Mouse (Mus musculus): ENCODE results near the gene Capn3. TPM values are rescaled to one million over a fixed set of nuclear protein-coding genes. Genes with fewer than 3 reads are reported as not detected.

Gene Capn3
- 0.59 and 1.2 TPM in 2 replicates for polyA plus RNA-seq (2014; fragmentation: Nextera tagmentation; extraction: Ambion mirVana)

DNA sequence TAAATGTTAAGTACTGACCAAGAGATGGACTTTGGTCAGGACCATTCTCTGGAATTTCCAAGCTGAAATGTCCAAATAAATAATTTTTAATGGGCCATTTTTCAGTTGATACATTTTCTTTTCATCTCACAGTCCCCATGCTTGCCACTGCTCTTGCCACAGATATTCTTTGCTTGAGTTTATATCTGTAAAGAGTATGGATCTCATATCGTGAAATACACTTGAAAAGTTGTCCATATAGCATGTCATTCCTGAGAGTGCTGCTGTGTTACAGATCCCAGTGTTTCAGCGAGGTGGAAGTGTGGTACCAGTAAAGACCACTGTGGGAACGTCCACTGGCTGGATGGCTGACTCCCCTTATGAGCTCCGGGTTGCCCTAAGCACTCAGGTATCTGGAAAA lies at the start of gene Capn3:
TSS of gene Capn3 (plus strand) at position 301 of the 400 bp plus-strand sequence.
- no peaks in the 10 kb centered on the region for H3K27me3 ChIP-seq (ENCODE audit: control insufficient read depth, insufficient read depth, low read length)
- H3K36me3 ChIP-seq (ENCODE audit: control insufficient read depth, insufficient read depth, low read length): no peaks in the 10 kb centered on the region
- H3K27ac ChIP-seq (ENCODE audit: low read depth, low read length): no peak within 1 kb of the TSS
- H3K9me3 ChIP-seq (ENCODE audit: control insufficient read depth, low read length): no peaks in the 10 kb centered on the region
- H3K4me3 ChIP-seq (ENCODE audit: low read depth, low read length): no peak within 1 kb of the TSS
- H3K9ac ChIP-seq (replicated peaks; ENCODE audit: low read depth, low read length): no peak within 1 kb of the TSS
- 75% methylated on average over 4 of the region's 4 CpGs for WGBS
- H3K4me1 ChIP-seq (ENCODE audit: control insufficient read depth, insufficient read depth, low read length): no peaks in the 10 kb centered on the region
- ATAC-seq (ENCODE audit: low read depth): no peak
- no peak within 1 kb of the TSS for H3K4me2 ChIP-seq (ENCODE audit: low read depth, low read length)

DNA sequence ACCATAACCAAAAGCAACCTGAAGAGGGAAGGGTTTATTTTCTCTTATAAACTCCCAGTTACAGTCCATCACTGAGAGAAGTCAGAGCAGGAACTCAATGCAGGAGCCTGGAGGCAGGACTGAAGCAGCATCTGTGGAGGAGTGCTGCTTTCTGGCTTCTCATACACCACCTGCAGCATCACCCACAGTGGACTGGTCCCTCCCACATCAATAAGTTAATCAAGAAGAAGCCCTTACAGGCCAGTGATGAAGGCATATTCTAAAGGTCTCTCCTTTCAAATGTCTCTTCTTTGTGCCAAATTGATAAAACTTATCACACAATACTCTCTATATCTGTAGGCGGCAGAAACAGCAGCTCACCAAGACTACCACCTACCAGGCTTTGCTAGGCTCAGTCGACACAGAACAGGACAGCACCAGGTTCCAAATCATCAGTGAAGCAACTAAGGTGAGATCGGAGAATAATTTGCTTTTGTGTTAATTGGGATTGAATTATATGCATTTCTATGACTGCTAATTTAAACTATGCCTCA lies 44.7 kb upstream of the Capn3 start:
- 93% methylated on average over 3 of the region's 3 CpGs for WGBS
- Histone ChIP-seq H3K4me2 (ENCODE audit: low read depth, low read length) (no peak overlapping the region), H3K4me1 (ENCODE audit: control insufficient read depth, insufficient read depth, low read length) (no peaks in the 10 kb centered on the region), H3K9me3 (ENCODE audit: control insufficient read depth, low read length) (no peaks in the 10 kb centered on the region), H3K4me3 (ENCODE audit: low read depth, low read length) (no peak overlapping the region), H3K36me3 (ENCODE audit: control insufficient read depth, insufficient read depth, low read length) (no peaks in the 10 kb centered on the region), H3K27ac (ENCODE audit: low read depth, low read length) (no peak overlapping the region), H3K9ac (replicated peaks; ENCODE audit: low read depth, low read length) (no peak overlapping the region), H3K27me3 (ENCODE audit: control insufficient read depth, insufficient read depth, low read length) (no peaks in the 10 kb centered on the region)
- ATAC-seq (ENCODE audit: low read depth): no peak

DNA sequence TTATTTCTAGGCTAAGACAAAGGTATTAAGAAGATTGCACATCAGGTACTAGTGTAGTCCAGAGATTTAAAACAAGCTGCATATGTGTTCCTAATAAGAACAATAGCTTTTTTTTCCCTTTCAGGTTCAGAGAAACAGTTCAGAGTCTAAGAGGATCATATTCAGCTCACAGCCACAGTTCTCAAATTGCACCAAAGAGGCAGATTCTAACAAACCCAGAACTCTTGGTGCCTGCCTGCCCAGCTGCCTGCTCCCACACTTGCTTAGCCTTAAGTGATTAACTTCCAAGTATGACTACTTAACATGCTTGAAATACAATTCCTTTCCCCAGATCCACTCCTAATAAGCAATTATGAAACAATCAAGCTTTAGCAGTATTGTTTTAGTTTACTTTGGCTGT lies 41.7 kb upstream of the Capn3 start:
- H3K9ac ChIP-seq (replicated peaks; ENCODE audit: low read depth, low read length): no peak overlapping the region
- no peaks in the 10 kb centered on the region for H3K4me1 ChIP-seq (ENCODE audit: control insufficient read depth, insufficient read depth, low read length)
- H3K4me2 ChIP-seq (ENCODE audit: low read depth, low read length): no peak overlapping the region
- no peak overlapping the region for H3K27ac ChIP-seq (ENCODE audit: low read depth, low read length)
- no peaks in the 10 kb centered on the region for H3K36me3 ChIP-seq (ENCODE audit: control insufficient read depth, insufficient read depth, low read length)
- no peaks in the 10 kb centered on the region for H3K27me3 ChIP-seq (ENCODE audit: control insufficient read depth, insufficient read depth, low read length)
- no peak for ATAC-seq (ENCODE audit: low read depth)
- no peaks in the 10 kb centered on the region for H3K9me3 ChIP-seq (ENCODE audit: control insufficient read depth, low read length)
- H3K4me3 ChIP-seq (ENCODE audit: low read depth, low read length): no peak overlapping the region

DNA sequence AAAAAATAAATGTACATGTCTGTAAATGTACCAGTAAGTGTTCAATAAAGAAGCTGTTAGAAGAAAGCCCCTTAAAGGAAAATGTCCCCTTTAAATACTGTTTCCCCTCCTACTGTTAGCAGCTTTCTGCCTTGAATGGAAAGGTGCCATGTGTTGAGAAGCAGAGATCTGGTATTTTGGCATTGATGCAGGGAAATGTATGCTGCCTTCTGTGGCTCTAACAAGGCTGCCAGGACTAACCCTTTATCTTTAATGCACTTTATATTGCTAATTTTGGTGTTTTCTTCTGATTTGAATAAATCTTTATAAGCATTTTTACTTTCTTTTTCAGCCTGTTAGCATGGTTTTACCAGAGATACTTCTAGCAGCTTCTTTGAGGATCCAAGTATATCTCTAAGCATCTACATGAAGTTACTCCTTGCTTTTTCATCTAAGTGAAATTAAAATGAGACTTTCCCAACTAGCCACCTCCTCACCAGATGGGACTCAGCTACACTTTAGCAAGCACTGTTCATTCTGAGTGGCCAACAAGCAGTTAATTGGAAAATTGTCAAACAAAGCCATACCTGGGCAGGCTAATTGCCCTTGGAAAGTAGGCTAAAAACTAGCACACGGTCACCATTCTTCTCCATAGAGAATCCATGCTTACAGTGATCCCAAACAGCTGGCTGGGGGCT lies 40.9 kb upstream of the Capn3 start:
- no peaks in the 10 kb centered on the region for H3K27me3 ChIP-seq (ENCODE audit: control insufficient read depth, insufficient read depth, low read length)
- WGBS: 69% methylated on average over 1 of the region's 1 CpGs
- no peak overlapping the region for H3K4me2 ChIP-seq (ENCODE audit: low read depth, low read length)
- H3K36me3 ChIP-seq (ENCODE audit: control insufficient read depth, insufficient read depth, low read length): no peaks in the 10 kb centered on the region
- ATAC-seq (ENCODE audit: low read depth): no peak
- no peak overlapping the region for H3K9ac ChIP-seq (replicated peaks; ENCODE audit: low read depth, low read length)
- no peaks in the 10 kb centered on the region for H3K4me1 ChIP-seq (ENCODE audit: control insufficient read depth, insufficient read depth, low read length)
- no peak overlapping the region for H3K27ac ChIP-seq (ENCODE audit: low read depth, low read length)
- no peak overlapping the region for H3K4me3 ChIP-seq (ENCODE audit: low read depth, low read length)
- no peaks in the 10 kb centered on the region for H3K9me3 ChIP-seq (ENCODE audit: control insufficient read depth, low read length)

DNA sequence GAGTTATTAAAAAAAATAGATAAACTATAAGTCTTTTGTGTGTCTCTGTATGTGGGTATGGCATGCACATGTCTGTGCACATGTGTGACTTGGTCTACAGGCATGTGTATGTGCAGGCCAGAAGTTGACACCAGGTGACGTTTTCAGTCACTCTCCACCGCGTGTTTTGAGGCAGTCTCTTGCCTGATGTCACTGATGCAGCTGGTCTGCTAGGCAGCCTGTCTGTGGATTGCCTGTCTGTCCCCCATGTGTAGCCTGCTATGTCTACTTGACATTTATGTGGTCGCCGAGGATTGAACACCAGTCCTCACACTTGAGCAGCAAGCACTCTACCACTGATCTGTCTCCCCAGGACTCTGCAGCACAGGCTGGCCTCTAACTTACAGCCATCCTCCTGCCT lies 31.4 kb upstream of the Capn3 start:
- Histone ChIP-seq H3K4me2 (ENCODE audit: low read depth, low read length) (no peak overlapping the region), H3K27me3 (ENCODE audit: control insufficient read depth, insufficient read depth, low read length) (no peaks in the 10 kb centered on the region), H3K9ac (replicated peaks; ENCODE audit: low read depth, low read length) (no peak overlapping the region), H3K4me3 (ENCODE audit: low read depth, low read length) (no peak overlapping the region), H3K27ac (ENCODE audit: low read depth, low read length) (no peak overlapping the region), H3K36me3 (ENCODE audit: control insufficient read depth, insufficient read depth, low read length) (no peaks in the 10 kb centered on the region), H3K9me3 (ENCODE audit: control insufficient read depth, low read length) (no peaks in the 10 kb centered on the region), H3K4me1 (ENCODE audit: control insufficient read depth, insufficient read depth, low read length) (no peaks in the 10 kb centered on the region)
- 86% methylated on average over 5 of the region's 5 CpGs for WGBS
- ATAC-seq (ENCODE audit: low read depth): no peak

DNA sequence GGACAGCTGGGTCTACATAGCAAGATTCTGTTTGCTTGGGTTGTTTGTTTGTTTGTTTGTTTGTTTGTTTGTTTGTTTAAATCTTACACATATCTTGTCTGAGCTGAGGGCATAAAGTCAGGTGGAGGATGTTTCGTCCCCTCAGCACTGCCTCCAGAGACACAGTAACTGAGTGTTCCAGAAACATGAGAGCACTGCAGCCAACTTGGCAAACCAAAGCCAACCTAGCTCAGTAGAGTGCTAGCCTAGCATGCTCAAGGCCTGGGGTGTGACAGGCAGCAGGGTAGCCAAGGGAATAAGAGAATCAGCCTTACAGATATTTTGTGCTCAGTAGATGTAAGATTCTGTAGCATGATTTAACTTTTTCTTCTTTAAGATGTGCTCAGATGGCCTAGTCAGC lies 11.3 kb upstream of the Capn3 start:
- Histone ChIP-seq H3K9me3 (ENCODE audit: control insufficient read depth, low read length) (no peaks in the 10 kb centered on the region), H3K27me3 (ENCODE audit: control insufficient read depth, insufficient read depth, low read length) (no peaks in the 10 kb centered on the region), H3K27ac (ENCODE audit: low read depth, low read length) (no peak overlapping the region), H3K9ac (replicated peaks; ENCODE audit: low read depth, low read length) (no peak overlapping the region), H3K4me2 (ENCODE audit: low read depth, low read length) (no peak overlapping the region), H3K4me3 (ENCODE audit: low read depth, low read length) (no peak overlapping the region), H3K36me3 (ENCODE audit: control insufficient read depth, insufficient read depth, low read length) (no peaks in the 10 kb centered on the region), H3K4me1 (ENCODE audit: control insufficient read depth, insufficient read depth, low read length) (no peaks in the 10 kb centered on the region)
- no peak for ATAC-seq (ENCODE audit: low read depth)
- WGBS: 90% methylated on average over 1 of the region's 1 CpGs

DNA sequence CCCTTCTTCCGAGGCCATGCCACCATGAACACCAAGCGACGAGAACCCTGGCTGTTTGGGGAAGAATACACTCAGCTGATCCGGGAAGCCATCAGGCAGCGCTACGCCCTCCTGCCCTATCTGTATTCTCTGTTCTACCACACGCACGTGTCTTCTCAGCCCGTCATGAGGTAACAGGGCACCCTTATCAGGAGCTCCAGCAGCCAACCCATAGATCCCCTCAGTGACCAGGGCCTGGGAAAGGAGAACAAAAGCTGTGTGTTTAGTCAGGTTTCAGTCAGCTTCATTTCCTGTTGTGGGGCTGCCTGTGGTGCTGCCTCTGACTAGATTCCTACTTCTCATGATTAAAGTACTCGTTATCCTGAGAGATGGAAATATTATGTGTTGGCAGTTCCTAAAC lies 9.4 kb upstream of the Capn3 start:
- H3K4me1 ChIP-seq (ENCODE audit: control insufficient read depth, insufficient read depth, low read length): no peaks in the 10 kb centered on the region
- no peak for ATAC-seq (ENCODE audit: low read depth)
- no peaks in the 10 kb centered on the region for H3K27me3 ChIP-seq (ENCODE audit: control insufficient read depth, insufficient read depth, low read length)
- no peak overlapping the region for H3K27ac ChIP-seq (ENCODE audit: low read depth, low read length)
- H3K4me3 ChIP-seq (ENCODE audit: low read depth, low read length): no peak overlapping the region
- WGBS: 87% methylated on average over 10 of the region's 10 CpGs
- H3K9me3 ChIP-seq (ENCODE audit: control insufficient read depth, low read length): no peaks in the 10 kb centered on the region
- H3K4me2 ChIP-seq (ENCODE audit: low read depth, low read length): no peak overlapping the region
- no peak overlapping the region for H3K9ac ChIP-seq (replicated peaks; ENCODE audit: low read depth, low read length)
- no peaks in the 10 kb centered on the region for H3K36me3 ChIP-seq (ENCODE audit: control insufficient read depth, insufficient read depth, low read length)

DNA sequence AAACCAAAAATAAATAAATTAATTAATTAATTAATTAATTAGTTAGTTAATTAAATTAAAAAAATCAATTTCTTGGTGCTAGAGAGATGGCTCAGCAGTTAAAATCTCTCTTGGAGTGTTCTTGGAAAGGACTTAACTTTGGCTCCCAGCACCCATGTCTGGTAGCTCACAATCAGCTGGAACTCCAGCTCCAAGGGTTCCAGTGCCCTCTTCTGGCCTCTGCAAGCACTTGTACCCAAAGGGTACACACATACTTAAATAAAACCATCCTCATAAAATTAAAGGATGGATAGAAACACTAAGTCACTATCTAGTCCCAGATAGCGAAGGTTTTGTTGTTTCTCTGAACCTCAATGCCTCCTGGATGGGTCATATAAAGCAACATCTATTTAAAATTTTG lies 8.5 kb upstream of the Capn3 start:
- H3K27ac ChIP-seq (ENCODE audit: low read depth, low read length): no peak overlapping the region

DNA sequence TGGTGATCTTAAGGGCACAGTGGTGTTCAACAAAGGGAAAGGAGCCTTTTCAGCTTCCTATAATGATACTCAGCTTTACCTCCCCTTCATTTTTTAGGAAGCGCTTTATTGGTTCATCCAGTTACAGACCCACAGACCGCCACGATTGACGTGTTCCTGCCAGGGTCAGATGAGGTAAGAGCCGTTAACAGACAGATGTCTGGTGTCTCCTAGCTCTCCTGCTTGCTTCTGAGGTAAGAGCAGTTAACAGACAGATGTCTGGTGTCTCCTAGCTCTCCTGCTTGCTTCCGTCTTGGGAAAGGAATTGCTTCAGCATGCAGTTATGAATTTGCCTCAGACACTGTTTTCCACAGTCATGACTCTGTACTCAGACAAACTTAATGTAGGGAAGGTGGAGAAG lies 5.1 kb upstream of the Capn3 start:
- Histone ChIP-seq H3K27ac (ENCODE audit: low read depth, low read length) (no peak overlapping the region), H3K4me2 (ENCODE audit: low read depth, low read length) (no peak overlapping the region), H3K4me1 (ENCODE audit: control insufficient read depth, insufficient read depth, low read length) (no peaks in the 10 kb centered on the region), H3K36me3 (ENCODE audit: control insufficient read depth, insufficient read depth, low read length) (no peaks in the 10 kb centered on the region), H3K27me3 (ENCODE audit: control insufficient read depth, insufficient read depth, low read length) (no peaks in the 10 kb centered on the region), H3K4me3 (ENCODE audit: low read depth, low read length) (no peak overlapping the region), H3K9ac (replicated peaks; ENCODE audit: low read depth, low read length) (no peak overlapping the region), H3K9me3 (ENCODE audit: control insufficient read depth, low read length) (no peaks in the 10 kb centered on the region)
- 49% methylated on average over 6 of the region's 6 CpGs for WGBS
- ATAC-seq (ENCODE audit: low read depth): no peak

More for the DNA sequence above, 8.5 kb upstream of the Capn3 start:
- ATAC-seq (ENCODE audit: low read depth): no peak
- Histone ChIP-seq H3K36me3 (ENCODE audit: control insufficient read depth, insufficient read depth, low read length) (no peaks in the 10 kb centered on the region), H3K9ac (replicated peaks; ENCODE audit: low read depth, low read length) (no peak overlapping the region), H3K9me3 (ENCODE audit: control insufficient read depth, low read length) (no peaks in the 10 kb centered on the region), H3K27me3 (ENCODE audit: control insufficient read depth, insufficient read depth, low read length) (no peaks in the 10 kb centered on the region), H3K4me3 (ENCODE audit: low read depth, low read length) (no peak overlapping the region), H3K4me2 (ENCODE audit: low read depth, low read length) (no peak overlapping the region), H3K4me1 (ENCODE audit: control insufficient read depth, insufficient read depth, low read length) (no peaks in the 10 kb centered on the region)
- 98% methylated on average over 1 of the region's 1 CpGs for WGBS

Data from neural tube, embryonic 14.5 days (tissue).